Mouse (Mus musculus) Patski (cell line): Measurements from ENCODE around the gene Dhx32. TPM values are rescaled to one million over a fixed set of nuclear protein-coding genes. Genes with fewer than 3 reads are reported as not detected.

Source experiments
- ATAC-seq: fragments of 100-300 bp; one replicate; pipeline ENCODE4 v1.8.0; 2021
- CTCF ChIA-PET: fragments of 350-600 bp; sonication (Branson Sonifier 250); formaldehyde crosslinking; loops from one replicate; lab custom pipeline; 2022; ENCODE audit warnings: inconsistent platforms; lab: Charles Lee
- POLR2A ChIA-PET: fragments of 350-600 bp; sonication (Branson Sonifier 250); formaldehyde crosslinking; loops from one replicate; lab custom pipeline; 2022; ENCODE audit warnings: antibody characterized with exemption, inconsistent platforms; lab: Charles Lee
- DNase-seq: peaks from one replicate; pipeline ENCODE4 v3.0.0-alpha.2; 2011; ENCODE audit warnings: low read depth, low spot score
- H3K27me3 ChIP-seq: fragments of 371-371 bp; one replicate; pipeline ENCODE4 v1.5.1; 2021
- CTCF ChIP-seq: fragments of 100-300 bp; IDR thresholded peaks from one replicate; pipeline ENCODE4 v1.5.1; 2021
- in situ Hi-C: fragments of 300-500 bp; cut with MboI; formaldehyde crosslinking; loops from 3 replicates; pipeline ENCODE4 v1.11.1; 2018; ENCODE audit warnings: low pct_unique_long_range_greater_than_20kb, mixed read lengths
- polyA plus RNA-seq: library from polyadenylated mRNA; unstranded; gene quantifications from one replicate; pipeline ENCODE4 v1.2.3, GENCODE M21; 2021

Gene Dhx32
- 45.6 TPM for polyA plus RNA-seq

GRCm38 (mm10) chr7:133782717-133783435 is at the start of gene Dhx32:
TSS of gene Dhx32 (minus strand) at chr7:133782726.
- CTCF ChIA-PET: no interaction called here
- DNase-seq (no peak), ATAC-seq (peak; percentile 35)
- peak; percentile 79 for TF ChIP-seq CTCF
- POLR2A ChIA-PET: no interaction called here
- in situ Hi-C loops: no loop called here
- no peaks in the 10 kb centered on the region for H3K27me3 ChIP-seq

GRCm38 (mm10) chr7:133829579-133829978 is 47.1 kb upstream of the Dhx32 start:
- ATAC-seq (no peak), DNase-seq (no peak)
- in situ Hi-C loops: loop anchor here (25.0 kb wide), 1 partner anchor 1633 kb away; no protein-coding TSS in a partner anchor
- POLR2A ChIA-PET: no interaction called here
- CTCF ChIA-PET: no interaction called here
- no peak for TF ChIP-seq CTCF
- H3K27me3 ChIP-seq: no peaks in the 10 kb centered on the region

GRCm38 (mm10) chr7:133828514-133828913 is 46.0 kb upstream of the Dhx32 start:
- ATAC-seq: no peak
- in situ Hi-C loops: loop anchor here (25.0 kb wide), 1 partner anchor 1634 kb away; no protein-coding TSS in a partner anchor
- CTCF ChIA-PET: no interaction called here
- no peak for DNase-seq
- TF ChIP-seq CTCF: no peak
- no peaks in the 10 kb centered on the region for H3K27me3 ChIP-seq
- POLR2A ChIA-PET: interaction anchor here (0.6 kb wide), 1 partner anchor 11 kb away, joined by 3 read pairs; no protein-coding TSS in a partner anchor

DNA sequence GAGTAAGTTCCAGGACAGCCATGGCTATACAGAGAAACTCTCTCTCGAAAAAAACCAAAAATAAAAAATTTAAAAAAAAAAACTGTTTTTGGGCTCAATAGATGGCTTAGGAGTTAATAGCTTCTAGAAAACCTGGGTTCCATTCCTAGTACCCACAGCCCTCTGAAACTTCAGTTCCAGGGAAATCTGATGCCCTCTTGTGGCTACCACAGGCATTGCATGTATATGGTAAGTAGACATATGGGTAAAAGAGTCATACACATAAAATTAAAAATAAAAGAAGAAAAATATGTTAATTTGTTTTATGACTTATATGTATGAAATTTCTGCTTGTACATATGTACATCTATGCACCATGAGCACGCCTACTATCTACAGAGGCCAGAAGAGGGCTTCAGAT is 42.1 kb upstream of the Dhx32 start:
- in situ Hi-C loops: no loop called here
- CTCF ChIA-PET: interaction anchor here (1.0 to 1.6 kb wide), 3 partner anchors 11 to 20 kb away, joined by 3 to 5 read pairs (median 4); no protein-coding TSS in a partner anchor

GRCm38 (mm10) chr7:133823751-133824150 is 41.2 kb upstream of the Dhx32 start:
- CTCF ChIA-PET: interaction anchor here (1.3 to 1.6 kb wide), 2 partner anchors 18 to 20 kb away, joined by 3 to 5 read pairs; no protein-coding TSS in a partner anchor
- DNase-seq (no peak), ATAC-seq (no peak)
- in situ Hi-C loops: no loop called here
- TF ChIP-seq CTCF: peak; percentile 44
- POLR2A ChIA-PET: no interaction called here
- no peaks in the 10 kb centered on the region for H3K27me3 ChIP-seq

More for the DNA sequence above, 42.1 kb upstream of the Dhx32 start:
- no peak for ATAC-seq
- POLR2A ChIA-PET: no interaction called here
- TF ChIP-seq CTCF: peak; percentile 63
- no peak for DNase-seq
- H3K27me3 ChIP-seq: no peaks in the 10 kb centered on the region

DNA sequence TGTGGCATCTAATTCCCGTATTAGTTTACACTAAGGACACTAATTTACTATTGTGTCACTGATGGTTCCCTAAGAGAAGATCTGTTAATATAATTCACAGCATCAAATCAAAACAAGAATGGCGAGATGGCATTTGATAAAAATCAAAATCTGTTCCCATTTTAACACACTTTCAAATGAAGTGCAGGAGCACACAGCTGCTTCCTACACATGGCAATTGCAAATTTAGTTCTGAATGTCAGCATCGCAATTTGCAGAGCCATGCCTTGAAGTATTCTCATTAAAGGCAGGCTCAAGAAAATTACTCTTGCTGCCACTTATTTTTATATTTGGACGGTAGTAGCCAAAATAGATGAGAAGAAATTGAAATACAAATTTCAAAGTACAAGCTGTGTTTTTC is 30.8 kb upstream of the Dhx32 start:
- DNase-seq (no peak), ATAC-seq (no peak)
- ChIA-PET POLR2A (no interaction called here), CTCF (interaction anchor here (2.0 kb wide), 1 partner anchor 11 kb away, joined by 4 read pairs; no protein-coding TSS in a partner anchor)
- TF ChIP-seq CTCF: no peak
- in situ Hi-C loops: no loop called here
- H3K27me3 ChIP-seq: no peaks in the 10 kb centered on the region

DNA sequence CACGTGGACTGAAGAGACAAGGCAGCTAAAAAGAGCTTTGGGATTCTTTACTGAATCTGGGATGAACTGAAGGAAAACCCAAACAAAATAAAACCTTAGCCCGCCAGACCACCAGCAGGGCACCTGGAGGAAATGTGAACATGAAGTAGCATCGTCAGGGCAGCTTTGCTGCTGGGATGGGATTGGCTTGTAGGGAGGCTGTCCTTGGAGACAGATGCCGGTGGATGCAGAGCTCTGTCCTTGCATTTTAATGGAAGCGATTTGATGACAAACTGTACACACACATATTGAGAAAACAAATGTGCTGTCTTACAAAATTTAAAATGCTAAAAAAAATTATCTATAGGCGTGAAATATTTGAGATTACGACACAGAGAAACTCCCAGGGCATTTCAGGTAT is 30.4 kb upstream of the Dhx32 start:
- POLR2A ChIA-PET: no interaction called here
- DNase-seq (no peak), ATAC-seq (no peak)
- CTCF ChIA-PET: interaction anchor here (2.0 kb wide), 1 partner anchor 12 kb away, joined by 4 read pairs; no protein-coding TSS in a partner anchor
- in situ Hi-C loops: no loop called here
- no peak for TF ChIP-seq CTCF
- no peaks in the 10 kb centered on the region for H3K27me3 ChIP-seq

DNA sequence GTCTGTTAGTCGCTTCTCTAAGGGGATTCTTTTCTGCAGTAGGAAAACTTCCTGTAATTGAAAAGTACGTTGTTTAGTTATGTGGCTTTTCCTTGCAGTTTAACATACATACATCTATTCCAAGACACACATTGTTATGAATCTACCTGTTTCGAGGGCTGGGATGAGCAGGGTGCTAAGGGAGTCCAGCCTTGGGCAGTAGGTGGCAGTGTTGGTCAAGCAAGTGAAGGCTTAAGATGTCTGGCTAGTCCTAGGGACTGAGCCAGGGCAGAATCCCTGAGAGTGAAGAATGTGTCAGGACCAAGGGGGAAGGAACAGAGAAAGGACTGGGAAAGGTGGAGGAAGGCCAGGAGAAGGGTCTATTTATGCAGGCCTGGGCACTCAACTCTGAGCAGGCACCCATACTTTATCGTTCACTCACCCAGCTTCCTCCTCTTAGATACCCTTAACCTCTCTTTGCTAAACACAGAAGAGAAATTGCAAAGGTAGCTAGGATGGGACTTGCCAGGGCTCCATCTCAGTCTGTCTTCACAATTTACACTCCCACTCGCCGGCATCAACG is 23.2 kb upstream of the Dhx32 start:
- peak; percentile 93 for TF ChIP-seq CTCF
- DNase-seq: no peak
- ChIA-PET CTCF (interaction anchor here (0.9 to 2.0 kb wide), 6 partner anchors 9 to 28 kb away, joined by 3 to 8 read pairs (median 4); partner anchors contain the start of gene Fank1), POLR2A (no interaction called here)
- ATAC-seq: peak; percentile 88
- in situ Hi-C loops: no loop called here
- H3K27me3 ChIP-seq: no peaks in the 10 kb centered on the region

DNA sequence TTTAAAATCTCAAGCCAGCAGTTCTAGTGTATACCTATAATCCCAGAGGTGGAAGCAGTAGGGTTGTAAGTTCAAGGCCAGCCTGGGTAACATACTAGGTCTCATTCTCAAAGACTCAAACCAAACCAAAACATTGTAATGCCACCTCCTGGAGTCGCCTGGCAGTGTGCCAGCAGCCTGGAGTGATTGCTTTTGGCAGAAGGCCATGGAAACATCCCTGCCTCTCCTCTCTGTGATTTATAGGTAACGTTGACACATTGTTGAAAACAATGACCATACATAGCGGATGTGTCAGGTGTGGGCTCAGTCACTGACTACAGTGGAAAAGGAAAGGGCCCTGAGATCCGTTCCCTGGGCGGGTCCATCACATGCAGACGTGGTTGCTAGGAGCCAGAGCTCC is 19.3 kb upstream of the Dhx32 start:
- DNase-seq: peak; percentile 66

DNA sequence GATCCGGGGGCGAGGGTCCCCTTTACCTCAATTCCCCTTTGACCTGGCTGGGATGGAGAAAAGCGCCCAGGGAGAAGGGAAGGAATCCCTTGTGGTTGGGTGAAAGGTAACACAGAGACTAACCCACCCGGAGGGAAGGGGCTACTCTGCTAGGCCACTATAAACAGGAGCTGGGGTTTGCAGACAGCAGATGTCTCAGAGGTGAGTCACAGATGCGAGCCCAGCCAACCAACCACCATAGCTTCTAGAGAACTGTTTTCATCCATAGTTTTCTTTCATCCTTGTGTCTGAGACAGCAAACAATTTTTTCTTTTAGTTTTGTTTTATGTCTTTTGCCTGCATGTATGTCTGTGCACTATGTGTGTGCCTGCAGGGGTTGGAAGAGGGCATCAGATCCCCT is 17.4 kb upstream of the Dhx32 start:
- ATAC-seq: peak; percentile 67
- CTCF ChIA-PET: no interaction called here
- POLR2A ChIA-PET: no interaction called here
- no peaks in the 10 kb centered on the region for H3K27me3 ChIP-seq
- TF ChIP-seq CTCF: no peak
- in situ Hi-C loops: no loop called here
- DNase-seq: no peak

More for the DNA sequence above, 19.3 kb upstream of the Dhx32 start:
- no peaks in the 10 kb centered on the region for H3K27me3 ChIP-seq
- ATAC-seq: no peak
- no peak for TF ChIP-seq CTCF
- in situ Hi-C loops: no loop called here
- ChIA-PET POLR2A (no interaction called here), CTCF (no interaction called here)

- in situ Hi-C loops: no loop called here
- ChIA-PET CTCF (interaction anchor here (0.6 to 1.6 kb wide), 5 partner anchors 11 to 663 kb away, joined by 3 to 7 read pairs (median 3); partner anchors contain the start of gene Fank1), POLR2A (interaction anchor here (0.9 to 1.3 kb wide), 2 partner anchors 18 to 158 kb away, joined by 3 to 6 read pairs; partner anchors contain the start of genes Edrf1 and Fank1)
- DNase-seq (no peak), ATAC-seq (no peak)
- no peak for TF ChIP-seq CTCF
- no peaks in the 10 kb centered on the region for H3K27me3 ChIP-seq
Measured at GRCm38 (mm10) chr7:133794720-133795119, 12.2 kb upstream of the Dhx32 start.
